Mouse (Mus musculus) bone marrow macrophage, adult 2 months (primary cell): ENCODE measurements around the gene Pkd1l1.

Experiments used
- CTCF ChIP-seq: IDR thresholded peaks from 2 replicates; pipeline ENCODE4 v1.5.1; 2012; ENCODE audit warnings: low read depth, mild to moderate bottlenecking, low read length, moderate library complexity
- POLR2A ChIP-seq: IDR thresholded peaks from 2 replicates; pipeline ENCODE4 v1.6.1; 2012; ENCODE audit warnings: mild to moderate bottlenecking, low read depth, low read length, borderline replicate concordance

GRCm38 (mm10) chr11:8881521-8881920, 91.5 kb downstream of the Pkd1l1 start:
- no peak for TF ChIP-seq POLR2A
- no peak for TF ChIP-seq CTCF
